ENCODE assay signal across 8 mouse cellular contexts in the genomic region with DNA sequence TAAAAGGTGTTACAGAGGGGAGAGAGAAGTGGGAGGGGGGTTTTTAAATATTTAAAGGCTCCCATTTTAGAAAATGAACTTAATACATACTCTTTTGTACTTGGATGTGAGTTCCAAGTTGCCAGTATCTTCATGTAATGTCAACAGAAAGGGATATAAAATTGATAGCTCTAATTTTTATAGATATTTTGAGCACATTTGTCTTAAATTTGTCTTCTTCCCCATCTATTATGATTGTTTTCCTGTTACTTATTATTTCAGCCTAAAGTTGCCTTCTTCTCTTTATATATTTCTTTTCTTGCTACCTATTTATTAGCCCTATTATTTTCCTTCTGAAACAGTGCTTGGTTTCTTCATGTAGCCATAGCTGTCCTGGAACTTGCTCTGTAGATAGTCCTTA. TPM values are rescaled to one million over a fixed set of nuclear protein-coding genes. Genes with fewer than 3 reads are reported as not detected.
DNase-seq lines count a peak whose midpoint lies in the region; ATAC-seq lines count a peak whose summit lies in the region.

A gene (plus strand): TSS at position 301 of the 400 bp plus-strand sequence.

- no peaks in the 10 kb centered on the region for H3K9me3 ChIP-seq in midbrain, embryonic 10.5 days (replicated peaks)
- no peaks in the 10 kb centered on the region for H3K9me3 ChIP-seq in midbrain, embryonic 16.5 days (replicated peaks; ENCODE audit: control insufficient read depth, low read length, poor library complexity, severe bottlenecking)
- H3K9me3 ChIP-seq in limb, embryonic 15.5 days, result no peaks in the 10 kb centered on the region
- H3K9me3 ChIP-seq in stomach, embryonic 16.5 days (replicated peaks; ENCODE audit: control insufficient read depth, low read length), result no peaks in the 10 kb centered on the region

- H3K4me3 ChIP-seq in midbrain, embryonic 10.5 days, result peak within 1 kb of the TSS; percentile 75
- no peak within 1 kb of the TSS for H3K4me3 ChIP-seq in midbrain, embryonic 16.5 days (ENCODE audit: low read depth, low read length)
- no peak within 1 kb of the TSS for H3K4me3 ChIP-seq in limb, embryonic 15.5 days
- H3K4me3 ChIP-seq in stomach, embryonic 16.5 days (replicated peaks; ENCODE audit: low read length), result 0 out of 2 replicates have a peak within 1 kb of the TSS, but pooled peaks have one; percentile 3

- no peak for ATAC-seq in midbrain, embryonic 16.5 days
- no peak for ATAC-seq in limb, embryonic 15.5 days (ENCODE audit: insufficient number of reproducible peaks, low FRiP score, low TSS enrichment, low read depth)
- no peak for ATAC-seq in stomach, embryonic 16.5 days (ENCODE audit: insufficient read depth, low FRiP score)

- DNase-seq in adrenal gland, postnatal 10 days, result no peak
- DNase-seq in adrenal gland, adult 8-10 months, result no peak
- no peak for DNase-seq in midbrain, embryonic 10.5 days (ENCODE audit: low spot score)
- no peak for DNase-seq in frontal cortex, postnatal 10 days (ENCODE audit: low spot score in 2 of 2)
- no peak for DNase-seq in layer of hippocampus, postnatal 36 days

- H3K9ac ChIP-seq in midbrain, embryonic 16.5 days (ENCODE audit: low read depth, low read length), result no peak within 1 kb of the TSS
- H3K9ac ChIP-seq in limb, embryonic 15.5 days, result no peak within 1 kb of the TSS
- H3K9ac ChIP-seq in stomach, embryonic 16.5 days (ENCODE audit: low read length), result peak within 1 kb of the TSS; percentile 48

- H3K4me1 ChIP-seq in midbrain, embryonic 10.5 days, result peaks cover 44% of the 10 kb centered on the region
- H3K4me1 ChIP-seq in midbrain, embryonic 16.5 days (ENCODE audit: control insufficient read depth, insufficient read depth, low read length), result peaks cover 23% of the 10 kb centered on the region
- H3K4me1 ChIP-seq in limb, embryonic 15.5 days, result peaks cover 20% of the 10 kb centered on the region
- peaks cover 4% of the 10 kb centered on the region; the same call in 1 of the 2 replicates for H3K4me1 ChIP-seq in stomach, embryonic 16.5 days (ENCODE audit: control insufficient read depth, insufficient read depth, low read length)

- no peak within 1 kb of the TSS; the same call in 1 of the 2 replicates for H3K4me2 ChIP-seq in midbrain, embryonic 16.5 days (ENCODE audit: low read length)
- H3K4me2 ChIP-seq in limb, embryonic 15.5 days, result peak within 1 kb of the TSS; percentile 62
- H3K4me2 ChIP-seq in stomach, embryonic 16.5 days (ENCODE audit: low read depth, low read length), result peak within 1 kb of the TSS; percentile 50

- H3K36me3 ChIP-seq in midbrain, embryonic 10.5 days, result no peaks in the 10 kb centered on the region
- no peaks in the 10 kb centered on the region for H3K36me3 ChIP-seq in midbrain, embryonic 16.5 days (ENCODE audit: control insufficient read depth, insufficient read depth, low read length)
- H3K36me3 ChIP-seq in limb, embryonic 15.5 days, result no peaks in the 10 kb centered on the region
- no peaks in the 10 kb centered on the region for H3K36me3 ChIP-seq in stomach, embryonic 16.5 days (ENCODE audit: control insufficient read depth, insufficient read depth, low read length)

- H3K27me3 ChIP-seq in midbrain, embryonic 10.5 days (ENCODE audit: low read depth, poor library complexity, severe bottlenecking), result no peaks in the 10 kb centered on the region
- no peaks in the 10 kb centered on the region for H3K27me3 ChIP-seq in midbrain, embryonic 16.5 days (ENCODE audit: control insufficient read depth, insufficient read depth, low read depth, low read length)
- H3K27me3 ChIP-seq in limb, embryonic 15.5 days, result no peaks in the 10 kb centered on the region
- no peaks in the 10 kb centered on the region for H3K27me3 ChIP-seq in stomach, embryonic 16.5 days (ENCODE audit: control insufficient read depth, insufficient read depth, low read length)

- peak within 1 kb of the TSS; percentile 98 for H3K27ac ChIP-seq in midbrain, embryonic 10.5 days (replicated peaks)
- no peak within 1 kb of the TSS; the same call in 1 of the 2 replicates for H3K27ac ChIP-seq in midbrain, embryonic 16.5 days (ENCODE audit: low read length)
- peak within 1 kb of the TSS; percentile 97 for H3K27ac ChIP-seq in limb, embryonic 15.5 days
- peak within 1 kb of the TSS; percentile 98 for H3K27ac ChIP-seq in stomach, embryonic 16.5 days (ENCODE audit: low read length)

RNA-seq across cellular contexts. Expression of the gene that starts here (rescaled TPM):
- total RNA-seq in adrenal gland, postnatal 10 days (2021), result 10 to 100 TPM; 27.8 to 32.6 TPM
- total RNA-seq in adrenal gland, adult 8-10 months (2022), result 1 to 10 TPM; 2.2 to 3.9 (median 3.1) TPM
- 0.58 and 0.63 TPM in 2 replicates for polyA plus RNA-seq in midbrain, embryonic 10.5 days (2016; fragmentation: Nextera tagmentation; extraction: Ambion mirVana)
- 0.07 TPM in 1 of 2 replicates, not detected in the other for polyA plus RNA-seq in midbrain, embryonic 16.5 days (2015; fragmentation: Nextera tagmentation; extraction: Ambion mirVana)
- 0.32 and 0.51 TPM in 2 replicates for polyA plus RNA-seq in limb, embryonic 15.5 days (2015; fragmentation: Nextera tagmentation; extraction: Ambion mirVana)
- polyA plus RNA-seq in stomach, embryonic 16.5 days (2015; fragmentation: Nextera tagmentation; extraction: Ambion mirVana), result 0.67 and 0.93 TPM in 2 replicates
- total RNA-seq in layer of hippocampus, postnatal 36 days (2021), result 1 to 10 TPM; 4.3 to 6.0 TPM

Comparison
In these comparisons a context has a peak if more than half of its experiments do, and no peak if none do; other contexts are left out.
1. RNA of the gene that starts here (total RNA-seq): 27.8 to 32.6 TPM in adrenal gland, postnatal 10 days; 4.3 to 6.0 TPM in layer of hippocampus, postnatal 36 days and 2.2 to 3.9 TPM in adrenal gland, adult 8-10 months; every median in the first group is over 4 times any median in the second.
2. H3K4me3 ChIP-seq: peak in midbrain, embryonic 10.5 days (single experiment) and stomach, embryonic 16.5 days (single experiment); none in midbrain, embryonic 16.5 days (single experiment) and limb, embryonic 15.5 days (single experiment).